Mouse (Mus musculus) gastrocnemius, adult 2 months (tissue): ENCODE data around the gene Notch1. TPM values are rescaled to one million over a fixed set of nuclear protein-coding genes. Genes with fewer than 3 reads are reported as not detected.

Source experiments
- DNase-seq: peaks from one replicate; pipeline ENCODE4 v3.0.0; 2022
- H3K27ac ChIP-seq: fragments of 200-600 bp; 2 replicates; pipeline ENCODE4 v1.8.1; 2022; ENCODE audit warnings: mild to moderate bottlenecking
- H3K4me3 ChIP-seq: fragments of 200-600 bp; 2 replicates; pipeline ENCODE4 v1.8.1; 2022; ENCODE audit warnings: mild to moderate bottlenecking, moderate library complexity
- CTCF ChIP-seq: fragments of 200-600 bp; IDR thresholded peaks from 2 replicates; pipeline ENCODE4 v1.8.1; 2022; ENCODE audit warnings: antibody characterized with exemption, mild to moderate bottlenecking, moderate library complexity
- intact Hi-C: fragments of 180-260 bp; cut with DNase I; formaldehyde crosslinking; loops from one replicate; pipeline ENCODE4 v1.15.1; 2025
- microRNA-seq: library from miRNA; unstranded; fragments of <30 nt; microRNA quantifications from one replicate; pipeline ENCODE4 v1.2.0, GENCODE M21; 2021
- total RNA-seq, 2 experiments: library from RNA; stranded (reverse); gene quantifications; 2 replicates each; pipeline ENCODE4 v1.2.3; 2021

Gene Notch1
- total RNA-seq, 2 experiments from 2014 or later = 6.9 to 11.9 TPM

DNA sequence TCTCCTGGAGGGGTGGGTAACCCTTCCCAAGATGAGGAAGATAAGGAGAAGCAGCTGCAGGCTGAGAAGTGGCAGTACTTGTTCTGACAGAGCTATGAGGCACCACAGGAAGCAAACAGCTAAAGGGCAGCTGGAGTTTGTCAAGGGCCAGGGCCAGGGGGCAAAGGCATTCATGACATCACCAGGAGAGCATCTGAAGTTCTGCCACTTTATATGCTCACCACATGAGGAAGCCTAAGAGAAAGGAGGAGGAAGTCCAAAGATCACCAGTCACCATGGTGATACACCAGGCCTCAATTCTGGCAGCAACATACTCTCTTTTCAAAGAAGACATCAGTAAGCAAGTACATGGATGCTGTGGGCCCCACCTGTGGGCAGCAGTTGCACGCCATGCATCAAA lies 93.4 kb downstream of the Notch1 start:
- intact Hi-C loops = no loop called here
- no peak for DNase-seq
- no peak overlapping the region for H3K27ac ChIP-seq

DNA sequence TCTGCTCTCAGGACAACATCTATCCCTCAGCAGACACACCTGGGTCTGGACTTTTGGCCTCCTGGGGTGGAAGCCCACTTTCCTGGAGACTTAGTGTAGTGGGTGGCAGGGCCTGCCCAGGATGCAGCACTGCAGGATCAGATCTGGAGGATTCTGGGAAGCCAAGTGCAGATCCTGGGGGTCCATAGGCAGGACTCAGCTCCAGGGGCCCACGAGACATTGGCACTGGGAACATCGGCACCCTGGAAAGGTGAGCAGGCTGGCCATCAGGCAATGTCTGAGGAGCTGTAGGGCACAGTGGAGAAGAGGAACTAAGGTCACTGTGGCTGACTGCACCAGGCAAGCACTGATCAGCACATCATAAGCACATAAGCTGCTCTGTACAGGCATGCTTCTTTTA lies 94.5 kb downstream of the Notch1 start:
- intact Hi-C loops = no loop called here
- H3K4me3 ChIP-seq = no peak overlapping the region
- no peak overlapping the region for H3K27ac ChIP-seq
- TF ChIP-seq CTCF = no peak
- no peak for DNase-seq

More for the DNA sequence above, 93.4 kb downstream of the Notch1 start:
- H3K4me3 ChIP-seq = no peak overlapping the region
- TF ChIP-seq CTCF = no peak

DNA sequence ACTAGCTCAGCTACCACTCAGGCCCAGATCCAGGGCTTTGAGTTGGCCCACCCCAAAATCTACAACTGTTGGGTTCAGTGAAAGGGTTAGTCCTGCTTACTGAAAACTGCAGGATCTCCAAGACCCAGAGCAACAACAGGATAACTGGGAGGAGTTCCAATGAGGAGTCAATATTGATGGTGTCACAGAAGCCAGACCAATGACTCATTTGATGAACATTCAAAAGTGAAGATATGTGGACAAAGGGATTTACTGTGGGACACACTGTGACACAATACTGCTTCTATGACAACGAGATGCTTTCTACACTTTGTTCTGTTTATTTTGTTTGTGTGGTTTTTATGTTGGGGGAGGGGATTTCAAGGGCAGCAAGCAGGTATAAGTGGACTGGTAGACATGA lies 98.3 kb downstream of the Notch1 start:
- intact Hi-C loops = no loop called here
- no peak for DNase-seq
- no peak for TF ChIP-seq CTCF
- Histone ChIP-seq H3K4me3 (no peak overlapping the region), H3K27ac (no peak overlapping the region)

DNA sequence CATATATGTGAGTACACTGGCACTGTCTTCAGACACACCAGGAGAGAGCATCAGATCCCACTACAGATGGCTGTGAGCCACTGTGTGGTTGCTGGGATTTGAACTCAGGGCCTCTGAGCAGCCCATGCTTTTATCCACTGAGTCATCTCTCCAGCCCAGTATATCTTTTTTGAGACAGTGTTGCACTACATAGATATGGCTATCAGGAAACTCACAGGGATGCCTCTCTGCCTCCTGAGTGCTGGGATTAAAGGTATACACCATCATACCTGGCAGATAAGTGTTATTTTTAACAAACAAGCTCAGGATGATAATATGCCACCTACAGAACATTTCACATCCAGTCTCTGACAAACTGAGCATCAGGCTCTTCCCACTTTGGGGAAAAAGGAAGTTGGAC lies 99.4 kb downstream of the Notch1 start:
- no peak for TF ChIP-seq CTCF
- no peak for DNase-seq
- H3K27ac ChIP-seq = no peak overlapping the region
- no peak overlapping the region for H3K4me3 ChIP-seq
- intact Hi-C loops = no loop called here

DNA sequence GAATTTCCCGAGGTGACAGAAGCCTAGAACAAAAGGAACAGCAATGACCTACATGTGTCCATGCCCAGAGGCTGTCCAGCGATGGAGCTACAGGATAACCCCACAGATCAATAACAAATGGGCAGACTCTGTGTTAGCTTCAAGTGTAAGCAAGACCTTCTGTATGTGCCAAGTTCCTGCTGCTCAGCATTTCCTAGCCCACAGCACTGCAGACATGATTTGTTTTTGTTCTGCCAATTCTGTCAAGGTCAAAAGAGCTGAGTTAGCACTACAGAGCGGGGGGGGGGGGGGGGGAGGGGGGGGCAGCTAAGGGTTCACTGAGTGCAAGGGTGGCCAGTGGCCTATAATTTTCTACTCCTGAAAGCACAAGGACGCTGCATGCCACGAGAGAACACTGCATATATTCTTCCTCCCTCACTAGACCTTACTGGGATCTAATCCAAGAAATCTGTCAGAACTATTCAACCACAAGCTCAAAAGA lies 105.5 kb downstream of the Notch1 start:
- no peak overlapping the region for H3K4me3 ChIP-seq
- peak overlapping the region; percentile 49; the same call in 1 of the 2 replicates for H3K27ac ChIP-seq
- TF ChIP-seq CTCF = no peak
- DNase-seq = no peak
- intact Hi-C loops = no loop called here

DNA sequence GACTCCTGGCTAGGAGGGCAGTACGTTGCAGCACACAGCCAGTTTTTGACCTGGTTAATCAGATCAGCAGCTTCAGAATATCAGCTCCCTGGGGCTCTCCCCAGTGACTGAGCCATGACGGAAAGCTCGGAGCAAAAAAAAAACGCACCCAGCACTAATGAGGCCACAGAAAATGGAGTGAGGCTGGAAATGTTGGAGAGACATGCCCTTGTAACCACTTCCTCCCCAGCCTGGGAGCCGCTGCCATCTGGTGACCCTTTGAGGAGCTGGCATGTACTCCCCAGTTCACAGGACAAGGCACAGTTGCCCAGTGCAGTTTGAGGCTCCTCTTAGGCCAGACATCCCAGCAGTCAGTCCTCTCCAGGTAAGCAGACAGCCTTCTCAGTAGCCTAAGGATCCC lies 106.4 kb downstream of the Notch1 start:
- no peak overlapping the region for H3K4me3 ChIP-seq
- 0 out of 2 replicates have a peak overlapping the region, but pooled peaks have one; percentile 5 for H3K27ac ChIP-seq
- no peak for TF ChIP-seq CTCF
- no peak for DNase-seq
- intact Hi-C loops = no loop called here

DNA sequence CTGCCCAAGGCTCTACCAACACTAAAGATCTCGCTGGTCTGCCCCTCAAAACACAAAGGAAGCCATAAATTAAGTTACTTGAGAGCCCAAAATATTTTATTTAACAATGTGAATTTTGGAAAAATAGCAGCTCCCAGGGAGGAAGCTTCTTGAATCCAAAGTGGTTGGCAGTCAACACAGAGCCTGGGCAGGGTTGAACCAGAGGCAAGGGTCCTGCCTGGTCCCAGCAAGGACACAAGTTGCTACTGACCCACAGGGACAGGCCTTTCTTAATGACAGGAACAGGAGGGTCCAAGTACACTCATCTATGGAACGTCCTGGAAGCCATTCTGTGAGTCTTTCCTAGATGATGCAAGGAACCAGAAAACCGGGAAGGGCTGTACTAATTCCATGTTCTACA lies 107.1 kb downstream of the Notch1 start:
- peak overlapping the region; percentile 93 for H3K4me3 ChIP-seq

DNA sequence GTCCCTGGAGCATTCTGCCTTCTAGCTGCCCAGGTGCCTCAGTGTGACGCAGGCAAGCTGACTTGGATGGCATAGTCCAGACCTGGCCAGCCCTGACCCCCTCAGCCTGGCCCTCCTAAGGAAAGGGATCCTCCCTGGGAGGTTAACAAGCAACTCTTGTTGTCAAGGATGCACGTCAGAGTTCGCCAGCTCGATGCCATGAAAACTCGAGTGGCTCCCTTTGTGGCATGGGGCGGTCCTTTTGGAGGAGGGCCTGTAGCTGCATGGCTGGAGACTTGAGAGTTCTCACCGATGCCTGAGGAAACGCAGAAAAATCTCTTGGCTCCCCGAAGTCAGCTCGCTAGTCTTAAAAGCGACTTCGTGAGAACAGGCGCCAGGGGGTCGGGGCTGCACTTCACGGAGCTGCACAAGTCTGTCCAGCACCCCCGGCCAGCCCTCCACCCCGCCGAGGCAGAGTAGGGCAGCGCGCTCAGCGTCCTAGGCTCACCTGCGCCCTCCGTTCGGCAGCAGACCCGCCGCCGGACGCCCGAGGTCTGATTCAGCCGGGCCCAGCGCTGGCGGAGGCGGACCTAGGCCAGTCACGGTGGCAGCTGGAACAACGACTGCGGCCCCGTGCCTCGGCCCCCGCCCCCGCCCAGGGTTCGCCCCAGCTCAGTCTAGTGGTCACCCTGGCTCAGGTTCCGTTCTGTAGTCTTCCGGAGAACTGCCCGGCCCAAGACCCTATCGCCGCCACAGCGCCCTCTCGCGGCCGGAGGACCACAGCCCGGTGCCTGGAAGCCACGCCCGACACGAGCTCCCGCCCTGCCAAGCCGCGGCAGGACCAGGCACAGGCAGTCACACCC lies 107.7 kb downstream of the Notch1 start, which contains the start of gene Inpp5e:
Gene Inpp5e, minus strand, starts transcription at position 689 of the 842 bp plus-strand sequence.
- peak; percentile 98 for DNase-seq
- peak; percentile 98; the same call in 1 of the 2 replicates for TF ChIP-seq CTCF
- peak within 1 kb of the TSS; percentile 93 for H3K4me3 ChIP-seq
- intact Hi-C loops = loop anchor here (5.0 kb wide), 1 partner anchor 34 kb away; no protein-coding TSS in a partner anchor
- H3K27ac ChIP-seq = peak within 1 kb of the TSS; percentile 97

More for the DNA sequence above, 107.1 kb downstream of the Notch1 start:
- intact Hi-C loops = loop anchor here (5.0 kb wide), 1 partner anchor 33 kb away; no protein-coding TSS in a partner anchor
- no peak for DNase-seq
- peak overlapping the region; percentile 97 for H3K27ac ChIP-seq
- no peak for TF ChIP-seq CTCF

Small RNA genes lying within 50 kb of the gene (microRNA-seq; reads per million reads assigned to microRNA genes)
- not detected for gene Mir6996

Other genes starting within 250 kb of the Notch1 start
- not detected for gene Ccdc187, start 222.1 kb downstream of the Notch1 start, total RNA-seq
- 1 to 10 TPM; 2.3 to 2.6 TPM for gene Gpsm1, start 201.1 kb downstream of the Notch1 start, total RNA-seq
- 10 to 100 TPM; 18.0 to 22.7 TPM for gene Dnlz, start 164.6 kb downstream of the Notch1 start, total RNA-seq
- 1 to 10 TPM; 1.1 to 1.2 TPM for gene Card9, start 155.7 kb downstream of the Notch1 start, total RNA-seq
- 1 to 10 TPM; 7.5 to 8.6 TPM for gene Snapc4, start 136.0 kb downstream of the Notch1 start, total RNA-seq
- gene Entr1, start 127.3 kb downstream of the Notch1 start, total RNA-seq = 10 to 100 TPM; 25.2 to 33.1 TPM
- 100 to 1,000 TPM; 133 to 141 TPM for gene Pmpca, start 127.3 kb downstream of the Notch1 start, total RNA-seq
- gene Inpp5e, start 107.5 kb downstream of the Notch1 start, total RNA-seq = 1 to 10 TPM; 7.9 to 9.3 TPM
- 10 to 100 TPM; 27.2 to 30.4 TPM for gene Sec16a, start 71.4 kb downstream of the Notch1 start, total RNA-seq
- gene Egfl7, start 63.4 kb upstream of the Notch1 start, total RNA-seq = 10 to 100 TPM; 34.4 to 53.7 TPM
- not detected for gene Gm20532, start 70.0 kb upstream of the Notch1 start, total RNA-seq
- 1 to 10 TPM; 2.8 to 7.3 TPM for gene Agpat2, start 87.8 kb upstream of the Notch1 start, total RNA-seq
- gene Fam69b, start 111.8 kb upstream of the Notch1 start, total RNA-seq = 1 to 10 TPM; 1.0 to 2.3 TPM
- not detected for gene Lcn4, start 154.6 kb upstream of the Notch1 start, total RNA-seq